Mouse (Mus musculus): ENCODE measurements around the gene Tcl1. TPM values are rescaled to one million over a fixed set of nuclear protein-coding genes. Genes with fewer than 3 reads are reported as not detected.
"Not testable (repeated sequence)": the region's sequence is repeated elsewhere in the genome, so short reads cannot be mapped to it uniquely, and the experiment has no call there.

Tcl1 gene
- total RNA-seq (2021) (under 1 TPM in 1 of 2 experiments, not detected in 1; 0.45 TPM), polyA plus RNA-seq (2012; rRNA removed) (not detected in 2 replicates)
- long read RNA-seq = 0 reads

DNA sequence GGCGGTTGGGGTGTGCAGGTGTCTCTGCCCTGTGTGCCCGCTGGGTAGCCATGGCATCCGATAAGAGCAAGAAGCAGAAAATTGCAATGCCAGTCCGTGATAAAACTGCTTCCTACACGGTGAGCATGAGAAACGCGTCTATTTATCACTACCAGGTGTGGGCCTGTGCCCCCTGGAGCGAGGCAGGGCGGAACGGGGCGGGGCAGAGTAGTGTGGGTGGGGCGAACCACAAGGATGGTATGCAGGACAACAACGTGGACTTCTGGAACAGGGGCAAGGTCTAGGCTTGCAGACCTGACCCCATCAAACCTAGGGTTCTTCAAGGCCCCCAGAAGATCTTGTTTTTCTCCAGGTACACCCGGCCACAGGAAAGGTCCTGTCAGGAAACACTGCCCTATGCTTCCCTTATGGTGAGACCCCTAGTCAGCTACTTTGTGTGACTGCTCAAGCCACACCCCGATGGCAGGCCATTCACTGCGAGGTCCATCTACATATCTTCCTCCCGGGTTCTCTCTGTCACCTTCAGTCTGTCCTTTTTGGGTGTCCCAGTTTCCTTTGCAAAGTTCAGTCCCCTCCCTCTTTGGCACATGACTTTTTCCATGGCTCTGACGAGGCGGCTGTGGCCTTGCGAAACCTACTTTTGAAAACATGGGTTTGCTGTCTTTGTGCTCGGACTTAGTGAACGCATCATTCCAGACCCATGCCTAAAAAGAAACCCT lies at the start of gene Tcl1:
Gene Tcl1 (minus strand): TSS at position 193 of the 719 bp plus-strand sequence.
- DNase-seq = no peak

DNA sequence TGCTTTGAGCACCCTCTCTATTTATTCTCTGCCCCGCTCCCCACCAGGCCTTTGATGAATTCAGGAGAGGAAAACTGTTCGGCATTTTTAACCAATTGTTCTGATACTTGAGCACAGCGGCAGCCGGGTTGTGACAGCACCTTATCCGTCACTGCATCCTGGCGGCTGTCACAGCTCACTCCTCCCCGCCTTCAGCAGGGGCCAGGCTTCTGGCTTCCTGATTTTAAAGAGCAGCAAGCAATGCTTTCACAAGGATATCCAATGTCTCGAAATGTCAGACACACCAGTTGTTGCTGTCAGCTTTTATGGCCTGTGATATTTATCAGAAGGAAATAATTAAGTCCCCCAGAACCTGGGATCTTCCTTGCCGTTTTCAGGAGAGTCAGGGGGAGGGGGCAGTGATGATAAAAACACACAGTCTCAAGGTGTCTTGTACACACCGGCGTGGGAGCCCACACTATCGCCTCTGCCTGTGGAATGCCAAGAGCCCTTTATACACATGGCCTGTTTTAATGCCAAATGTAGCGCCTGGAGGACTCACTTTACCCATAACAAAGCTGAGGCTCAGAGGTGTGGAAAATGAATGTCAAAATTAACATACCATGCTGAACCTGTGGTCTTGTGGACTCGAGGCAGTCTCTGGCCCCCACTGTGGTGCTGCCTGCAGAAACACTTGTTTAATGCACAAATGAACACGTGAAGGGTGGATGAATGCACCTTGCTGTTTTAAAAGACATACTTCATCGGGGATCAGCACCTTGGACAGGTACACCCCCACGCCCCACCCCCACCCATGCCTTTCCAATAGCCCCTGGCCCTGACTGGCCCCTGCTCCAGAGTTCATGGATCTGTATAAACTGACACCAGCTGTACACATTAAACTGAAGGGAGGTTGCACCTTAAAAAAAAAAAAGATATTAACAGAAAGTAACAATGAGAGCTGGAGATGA lies 48.7 kb upstream of the Tcl1 start:
- no peak for DNase-seq

- no peak for DNase-seq
These were observed 44.5 kb upstream of the Tcl1 start for GRCm38 (mm10) chr12:105267076-105267475.

- no peak for DNase-seq
These were observed 43.5 kb upstream of the Tcl1 start for GRCm38 (mm10) chr12:105266096-105266495.

GRCm38 (mm10) chr12:105259221-105259620 lies 36.6 kb upstream of the Tcl1 start:
- DNase-seq = no peak

- no peak for DNase-seq
These were observed 36.2 kb upstream of the Tcl1 start for GRCm38 (mm10) chr12:105258787-105259186.

DNA sequence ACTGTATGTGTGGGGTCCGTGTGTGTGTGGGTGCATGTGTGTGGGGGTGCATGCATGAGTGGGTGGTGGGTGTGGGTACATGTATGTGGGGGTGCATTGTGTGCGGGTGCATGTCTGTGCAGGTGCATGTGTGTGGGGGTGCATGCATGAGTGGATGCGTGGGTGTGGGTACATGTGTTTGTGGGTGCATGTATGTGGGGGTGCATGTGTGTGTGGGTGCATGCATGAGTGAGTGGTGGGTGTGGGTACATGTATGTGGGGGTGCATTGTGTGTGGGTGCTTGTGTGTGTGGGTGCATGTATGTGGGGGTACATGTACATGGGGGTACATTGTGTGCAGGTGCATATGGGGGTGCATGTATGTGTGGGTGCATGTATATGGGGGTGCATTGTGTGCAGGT lies 31.2 kb upstream of the Tcl1 start:
- no peak for DNase-seq

- DNase-seq = no peak
These were observed 26.2 kb upstream of the Tcl1 start for GRCm38 (mm10) chr12:105248763-105249233.

- no peak for DNase-seq
These were observed 16.5 kb upstream of the Tcl1 start for GRCm38 (mm10) chr12:105239060-105239459.

GRCm38 (mm10) chr12:105235091-105235490 lies 12.5 kb upstream of the Tcl1 start:
- no peak for DNase-seq

GRCm38 (mm10) chr12:105234362-105234761 lies 11.8 kb upstream of the Tcl1 start:
- DNase-seq = no peak

DNA sequence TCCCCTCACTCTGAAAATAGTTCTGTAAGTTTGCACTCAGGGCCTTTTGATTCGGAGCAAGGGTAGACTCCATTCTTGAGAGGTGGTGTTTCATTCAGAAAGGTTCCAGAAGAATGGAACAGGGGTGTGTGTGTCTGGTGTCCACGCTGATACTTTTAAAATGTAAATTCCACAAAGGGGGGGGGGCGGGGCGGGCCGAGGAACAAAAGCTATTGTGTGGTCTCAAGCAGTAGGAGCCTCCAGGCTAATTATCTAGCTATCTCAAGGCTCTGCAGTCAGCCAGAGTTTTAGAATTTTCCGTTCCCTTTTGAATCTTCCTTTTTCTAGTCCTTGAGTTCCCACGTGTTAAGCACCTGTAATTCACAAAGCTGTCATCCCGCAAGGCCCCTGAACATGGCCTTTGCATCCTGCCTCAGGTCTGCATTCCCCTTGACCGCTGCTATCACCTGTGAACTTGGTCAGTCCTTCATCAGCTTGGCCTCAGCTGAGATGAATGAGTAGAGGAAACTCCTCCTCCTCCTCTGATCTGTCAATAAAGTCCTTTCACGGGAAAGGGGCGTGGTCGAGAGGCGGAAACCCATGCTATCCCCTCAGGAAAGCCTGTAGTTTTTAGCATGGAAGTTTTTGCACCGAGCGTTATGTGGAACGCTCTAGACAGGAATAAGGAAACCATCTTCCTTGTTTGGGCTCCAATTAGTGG lies 2.2 kb upstream of the Tcl1 start:
- DNase-seq = no peak

- DNase-seq = no peak
These were observed 5.4 kb downstream of the Tcl1 start for GRCm38 (mm10) chr12:105217101-105217760.

GRCm38 (mm10) chr12:105209231-105209630 lies 13.4 kb downstream of the Tcl1 start:
- no peak for DNase-seq

- DNase-seq = no peak
These were observed 14.2 kb downstream of the Tcl1 start for GRCm38 (mm10) chr12:105208441-105208840.

DNA sequence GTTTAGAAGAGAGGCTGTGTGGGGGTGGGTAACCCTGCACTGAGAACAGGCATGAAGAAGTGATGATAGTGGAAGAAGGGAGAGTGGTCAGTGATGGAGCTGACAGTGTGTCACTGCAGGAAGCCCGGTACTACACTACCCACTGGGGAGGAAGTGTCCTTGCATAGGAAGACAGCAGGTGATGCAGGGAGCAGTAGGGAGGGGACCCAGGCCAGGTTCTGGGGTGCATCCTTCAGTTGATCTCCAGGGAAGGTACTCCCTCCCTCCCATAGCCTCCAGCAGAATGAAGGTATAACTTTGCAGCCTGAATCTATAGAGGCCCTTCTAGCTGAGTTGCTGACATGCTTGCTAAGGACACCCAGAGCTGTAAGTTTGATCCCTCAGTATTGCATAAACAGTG lies 15.5 kb downstream of the Tcl1 start:
- DNase-seq = no peak

GRCm38 (mm10) chr12:105201657-105202056 lies 20.9 kb downstream of the Tcl1 start, which contains the start of gene Tcl1b4:
Gene Tcl1b4 (plus strand): TSS chr12:105201957.
- DNase-seq = not testable (repeated sequence)

DNA sequence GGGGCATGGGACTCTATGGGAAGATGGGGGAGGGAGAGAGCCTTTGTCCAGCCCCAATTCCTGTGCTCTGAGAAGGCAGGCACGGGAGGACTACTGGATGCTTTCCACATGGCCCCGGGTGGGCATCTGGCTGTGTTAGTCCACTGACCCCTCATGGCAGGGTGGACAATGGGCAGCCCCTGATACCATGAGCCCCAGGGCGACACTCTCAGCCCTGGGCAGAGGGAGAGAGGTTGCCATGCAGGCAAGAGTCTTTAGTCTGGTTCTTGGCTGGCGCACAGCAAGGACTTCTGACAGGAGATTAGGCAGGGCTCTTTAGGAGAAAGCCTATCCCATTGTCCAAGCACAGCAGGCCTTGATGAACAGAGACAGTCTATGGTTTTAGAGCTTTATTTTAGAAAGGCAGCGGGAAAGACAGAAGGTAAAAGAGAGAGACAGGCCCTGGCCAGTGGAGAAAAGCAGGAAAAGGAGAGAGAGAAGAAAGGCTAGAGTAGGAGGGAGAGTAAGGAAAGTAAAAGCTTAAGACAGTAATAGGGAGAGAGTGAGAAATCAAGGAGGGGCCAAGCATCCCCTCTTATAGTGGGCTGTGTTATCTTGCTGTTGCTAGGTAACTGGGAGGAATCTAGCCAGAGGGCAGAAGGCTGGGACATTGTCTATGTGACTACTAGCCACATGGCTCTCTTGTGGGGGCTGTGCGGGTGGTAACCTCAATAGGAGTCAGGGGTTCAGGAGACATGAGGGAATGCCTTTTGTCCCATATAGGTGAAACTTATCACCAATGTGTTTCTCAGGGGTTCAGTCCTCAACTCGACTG lies 22.7 kb downstream of the Tcl1 start:
- DNase-seq = not testable (repeated sequence)

DNA sequence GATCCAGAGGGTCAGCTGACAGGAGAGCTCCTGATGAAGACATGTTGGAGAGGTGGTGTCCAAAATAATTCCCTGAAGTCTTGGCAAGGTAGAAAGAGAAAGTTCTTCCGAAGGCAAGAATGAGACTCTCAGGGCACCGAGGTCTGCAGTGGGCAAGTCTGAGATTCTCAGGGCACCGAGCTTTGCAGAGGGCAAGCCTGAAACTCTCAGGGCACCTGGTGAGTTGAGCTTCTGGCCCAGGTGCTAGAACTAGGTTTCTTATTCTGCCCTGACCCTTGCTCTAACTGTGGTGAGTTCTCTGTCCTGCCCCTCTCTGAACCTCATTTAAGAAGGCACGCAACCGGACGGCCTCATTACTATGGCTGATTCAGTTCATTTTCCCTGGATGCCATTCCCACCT lies 31.9 kb downstream of the Tcl1 start, which contains the start of gene Tcl1b3:
Gene Tcl1b3 (plus strand): TSS at position 301 of the 400 bp plus-strand sequence.
- not testable (repeated sequence) for DNase-seq

- DNase-seq = peak; percentile 32
These were observed 33.6 kb downstream of the Tcl1 start for GRCm38 (mm10) chr12:105188980-105189379.
